Mouse (Mus musculus) heart, adult 11 months (tissue): ENCODE results near the gene Krt27.
A peak's percentile ranks its signal among the peaks of the same experiment; 100 is the strongest.

Experiments
- DNase-seq: peaks from one replicate; pipeline ENCODE4 v3.0.0; 2022

The Krt27 gene

DNA sequence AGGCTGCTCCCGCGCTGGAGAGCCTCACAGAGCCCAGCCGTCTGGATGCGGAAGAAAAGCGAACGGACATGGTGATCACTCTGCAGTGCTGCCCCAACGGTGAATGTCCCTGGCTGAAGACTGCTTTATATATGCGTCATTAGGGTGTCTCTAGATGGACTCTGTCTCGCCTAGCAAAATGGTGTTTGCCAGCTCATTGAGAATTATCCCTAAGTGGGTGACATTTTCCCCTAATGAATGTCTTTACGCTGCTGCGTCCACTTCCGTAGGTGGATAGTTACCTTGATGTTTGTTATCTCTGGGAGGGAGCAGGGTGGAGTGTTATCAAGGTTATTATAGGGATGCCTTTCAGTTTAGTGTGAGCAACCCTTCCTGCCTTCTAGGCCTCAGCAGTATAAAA lies at the start of gene Krt27:
Krt27 (minus strand) TSS at position 101 of the 400 bp plus-strand sequence.
- DNase-seq, result peak; percentile 71

DNA sequence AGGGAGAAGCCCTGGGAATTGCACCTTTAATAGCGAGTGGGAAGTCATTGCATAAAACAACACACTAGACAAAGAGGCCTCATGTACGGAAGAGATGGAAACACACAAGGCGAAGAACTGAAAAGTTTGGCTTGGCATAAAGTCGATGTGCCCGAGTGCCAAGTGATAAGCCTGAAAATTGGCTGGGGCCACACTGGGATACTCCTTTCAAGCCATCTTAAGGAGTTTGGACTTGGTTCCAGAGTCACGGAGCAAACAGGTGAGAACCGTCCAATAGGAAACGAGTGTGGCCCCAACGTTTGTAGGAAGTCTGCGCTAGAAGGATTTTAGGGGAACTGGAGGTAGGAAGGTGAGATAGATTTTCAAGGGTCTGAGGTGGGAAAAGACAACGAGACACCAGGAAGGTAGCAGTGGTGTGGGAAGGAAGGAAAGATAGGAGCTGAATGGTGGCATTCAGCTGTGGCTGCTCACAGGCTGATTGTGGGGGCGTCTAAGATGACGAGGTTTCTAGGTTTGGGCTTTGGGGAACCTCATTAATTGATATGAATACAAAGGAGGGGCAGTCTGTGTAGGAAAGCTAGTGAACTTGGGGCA lies 49.1 kb upstream of the Krt27 start:
- peak; percentile 60 for DNase-seq

DNA sequence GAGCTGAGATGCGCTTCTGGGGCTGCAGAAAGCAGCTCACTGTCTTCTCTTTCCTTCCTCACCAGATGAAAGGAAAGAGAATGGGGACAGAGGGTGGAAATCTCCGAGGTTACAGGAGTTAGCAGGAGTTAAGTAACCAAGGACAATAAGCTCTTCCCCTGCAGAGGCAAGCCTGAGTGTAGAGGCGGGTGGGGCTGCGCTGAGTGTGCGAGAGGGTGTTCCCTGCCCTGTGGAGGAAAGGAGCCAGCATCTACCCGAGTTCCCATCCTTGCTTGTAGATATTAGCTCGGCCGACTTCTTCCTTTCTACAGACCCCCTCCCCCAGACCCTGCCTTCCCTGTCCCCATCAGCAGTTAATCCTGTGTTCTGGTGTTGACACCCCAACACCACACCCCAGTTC lies 47.9 kb upstream of the Krt27 start:
- peak; percentile 72 for DNase-seq

DNA sequence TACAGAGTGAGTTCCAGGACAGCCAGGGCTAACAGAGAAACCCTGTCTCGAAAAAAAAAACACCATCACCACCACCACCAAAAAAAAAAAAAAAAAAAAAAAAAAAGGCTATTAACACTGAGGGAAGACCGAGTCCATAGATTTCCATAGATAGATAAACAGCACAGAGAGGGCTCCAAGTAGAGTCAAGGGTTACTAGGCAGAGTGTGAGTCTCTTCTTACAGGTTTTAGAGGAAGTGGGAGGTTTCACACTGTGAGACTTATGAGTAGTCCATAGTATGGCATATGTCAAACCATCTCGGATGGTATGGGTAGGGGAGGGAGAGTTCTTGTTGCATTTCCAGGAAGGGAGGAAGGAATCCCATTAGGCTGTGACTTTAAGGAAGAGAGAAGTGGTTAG lies 47.2 kb upstream of the Krt27 start:
- DNase-seq, result peak; percentile 14

DNA sequence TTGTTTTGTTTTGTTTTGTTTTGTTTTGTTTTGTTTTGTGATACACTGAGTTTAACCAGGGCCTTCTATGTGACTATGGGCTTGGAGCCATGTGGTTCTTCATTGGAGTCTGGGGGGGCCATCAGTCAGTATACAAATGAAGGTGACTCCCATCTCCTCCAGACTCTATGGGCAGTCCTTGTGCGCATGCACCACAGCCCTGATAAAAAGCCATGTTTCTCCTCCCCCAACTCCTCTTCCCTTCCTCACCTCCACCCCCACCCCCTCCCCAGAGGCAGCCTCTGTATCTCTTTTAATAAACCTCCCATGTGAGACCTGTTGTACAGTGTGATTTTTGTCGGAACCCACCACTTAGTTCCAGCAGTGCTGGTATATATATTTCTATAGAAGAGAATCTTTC lies 45.8 kb upstream of the Krt27 start:
- no peak for DNase-seq

DNA sequence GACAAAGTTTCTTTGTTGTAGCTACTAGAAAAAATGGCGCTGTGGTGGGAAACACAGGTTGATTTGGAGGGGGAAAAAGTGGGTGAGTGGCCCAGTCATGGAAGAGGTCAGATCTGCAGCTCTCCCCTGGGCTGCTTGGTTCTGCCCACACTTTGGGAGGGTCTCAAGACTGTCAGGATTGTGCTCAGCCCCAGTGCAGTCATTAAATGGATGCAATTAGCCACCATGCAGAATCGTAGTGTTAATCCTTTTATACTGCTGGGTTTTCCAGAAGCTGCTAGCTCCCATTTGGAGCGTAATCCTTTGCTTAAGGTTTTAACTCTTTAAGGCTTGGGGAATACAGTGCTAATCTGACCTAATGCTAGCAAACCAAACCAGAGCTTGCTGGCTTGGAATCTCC lies 45.1 kb upstream of the Krt27 start:
- peak; percentile 19 for DNase-seq

DNA sequence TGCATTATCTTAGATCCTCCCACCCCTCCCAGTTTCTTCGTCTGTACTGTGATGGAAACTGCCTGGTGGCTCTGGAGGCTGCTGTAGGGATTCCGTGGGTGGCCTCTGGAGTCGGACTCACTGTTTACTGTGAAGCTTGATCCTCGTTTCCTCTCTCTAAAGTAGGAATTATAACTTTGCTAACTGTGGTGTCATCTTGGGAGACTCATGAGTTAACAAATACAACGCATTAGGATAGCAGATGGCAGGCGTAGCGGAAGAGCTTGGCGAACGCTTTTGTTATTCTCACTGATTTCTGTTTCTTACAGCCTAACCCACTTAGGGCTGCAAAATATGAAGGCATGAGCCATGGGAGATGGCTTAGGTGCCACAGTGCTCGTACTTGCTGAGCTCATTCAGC lies 41.6 kb upstream of the Krt27 start:
- DNase-seq, result peak; percentile 34

DNA sequence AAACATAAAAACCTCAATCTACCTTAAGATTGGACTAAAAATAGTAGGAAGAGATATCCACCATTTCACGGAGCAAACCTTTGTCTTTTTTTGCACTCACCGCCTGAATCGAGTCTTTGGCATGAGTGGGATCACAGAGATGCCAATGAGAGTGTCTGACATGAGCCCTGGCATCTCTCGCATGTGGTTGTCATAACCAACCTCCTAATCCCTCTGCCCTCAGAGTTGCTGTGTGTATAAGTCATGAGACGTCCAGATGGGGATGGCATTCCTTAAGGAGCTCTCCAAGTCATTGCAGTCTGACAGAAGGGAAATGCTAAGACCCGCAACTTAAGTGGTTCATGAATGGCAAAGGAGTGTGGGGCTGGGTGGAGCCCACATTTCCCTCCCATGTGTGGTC lies 40.5 kb upstream of the Krt27 start:
- peak; percentile 52 for DNase-seq

DNA sequence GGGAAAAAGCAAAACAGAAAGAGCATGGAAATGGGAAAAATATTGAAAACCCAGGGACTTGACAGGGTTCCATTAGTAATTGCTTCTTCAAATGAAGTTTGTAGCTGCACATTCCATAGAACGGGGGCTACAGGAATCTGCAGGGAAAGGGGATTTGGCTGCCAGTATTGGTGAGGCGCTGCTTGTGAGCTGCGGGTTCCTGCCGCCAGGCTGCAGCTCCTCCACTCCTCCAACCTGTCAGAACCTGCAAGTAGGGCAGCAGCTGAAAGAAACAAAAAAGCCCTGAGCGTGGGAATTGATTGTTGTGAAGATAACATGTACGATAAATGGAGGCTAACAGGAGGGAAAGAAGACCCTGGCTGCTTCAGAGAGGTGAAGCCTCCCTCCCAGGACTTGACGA lies 40.0 kb upstream of the Krt27 start:
- peak; percentile 55 for DNase-seq

DNA sequence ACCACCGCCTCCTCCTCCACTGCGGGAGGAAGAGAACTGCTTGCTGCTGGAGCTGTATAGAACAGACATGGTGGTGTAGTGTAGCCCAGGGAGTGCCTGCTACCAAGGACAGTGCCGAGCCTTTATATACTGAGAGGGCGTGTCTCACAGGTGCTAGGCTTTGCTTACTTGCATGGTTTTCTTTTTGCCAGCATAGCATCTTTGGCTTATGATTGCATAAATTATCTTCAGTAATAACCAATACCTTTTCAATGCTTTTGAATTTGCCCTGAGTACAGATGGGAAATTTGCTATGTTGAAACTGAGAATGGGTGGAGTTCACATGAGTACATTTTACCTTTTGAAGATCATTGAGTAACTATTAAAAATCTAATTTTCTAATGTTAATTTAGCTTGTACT lies 38.4 kb upstream of the Krt27 start, which contains the start of gene Krt10:
Krt10 (minus strand) TSS at position 101 of the 400 bp plus-strand sequence.
- no peak for DNase-seq

DNA sequence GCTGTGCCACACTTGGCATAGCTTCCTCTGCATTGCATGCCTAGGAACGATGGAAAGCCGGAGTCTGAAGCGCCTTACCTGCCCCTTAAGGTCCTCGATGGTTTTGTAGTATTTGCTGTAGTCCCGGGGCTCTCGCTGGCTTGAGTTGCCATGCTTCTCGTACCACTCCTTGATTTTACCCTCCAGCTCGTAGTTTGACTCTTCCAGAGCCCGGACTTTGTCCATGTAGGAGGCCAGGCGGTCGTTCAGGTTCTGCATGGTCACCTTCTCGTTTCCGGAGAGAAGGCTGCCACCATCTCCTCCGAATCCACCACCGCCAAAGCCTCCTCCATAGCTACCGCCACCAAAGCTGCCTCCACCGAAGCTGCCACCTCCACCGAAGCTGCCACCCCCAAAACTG lies 37.8 kb upstream of the Krt27 start:
- peak; percentile 84 for DNase-seq

DNA sequence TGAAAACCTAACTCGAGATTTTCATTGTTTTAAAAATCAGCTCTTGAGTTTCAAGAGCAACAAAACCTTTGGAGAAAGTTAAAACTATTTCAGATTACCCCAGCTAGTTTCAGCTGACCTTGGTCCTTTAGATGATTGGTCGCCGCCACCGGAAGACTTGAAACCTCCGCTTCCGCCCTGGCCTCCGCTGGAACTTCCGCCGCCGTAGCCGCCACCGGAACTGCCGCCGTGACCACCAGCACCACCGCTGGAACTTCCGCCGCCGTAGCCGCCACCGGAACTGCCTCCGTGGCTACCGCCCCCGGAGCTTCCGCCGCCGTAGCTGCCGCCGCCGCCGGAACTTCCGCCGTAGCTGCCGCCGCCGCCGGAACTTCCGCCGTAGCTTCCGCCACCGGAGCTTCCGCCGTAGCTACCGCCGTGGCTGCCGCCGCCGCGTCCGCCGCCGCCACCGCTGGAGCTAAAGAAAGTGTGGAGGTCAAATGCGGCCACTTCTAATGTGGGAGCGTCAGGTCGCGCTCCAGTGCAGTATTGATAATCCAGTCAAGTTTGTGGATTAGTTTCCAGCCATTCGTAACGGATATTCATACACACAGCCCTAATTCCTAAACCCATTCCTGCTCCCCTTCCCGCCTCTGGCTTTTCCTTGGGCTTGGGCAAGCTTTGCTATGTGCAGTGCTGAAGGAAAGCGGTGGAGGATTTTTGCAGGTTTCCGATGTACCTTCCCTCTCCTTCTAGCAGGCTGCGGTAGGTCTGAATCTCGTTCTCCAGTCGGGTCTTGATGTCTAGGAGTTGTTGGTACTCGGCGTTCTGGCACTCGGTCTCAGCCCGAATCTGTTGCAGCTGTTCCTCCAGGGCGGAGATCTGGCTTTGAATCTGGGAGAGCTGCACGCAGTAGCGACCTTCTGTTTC lies 35.2 kb upstream of the Krt27 start:
- peak; percentile 99 for DNase-seq

DNA sequence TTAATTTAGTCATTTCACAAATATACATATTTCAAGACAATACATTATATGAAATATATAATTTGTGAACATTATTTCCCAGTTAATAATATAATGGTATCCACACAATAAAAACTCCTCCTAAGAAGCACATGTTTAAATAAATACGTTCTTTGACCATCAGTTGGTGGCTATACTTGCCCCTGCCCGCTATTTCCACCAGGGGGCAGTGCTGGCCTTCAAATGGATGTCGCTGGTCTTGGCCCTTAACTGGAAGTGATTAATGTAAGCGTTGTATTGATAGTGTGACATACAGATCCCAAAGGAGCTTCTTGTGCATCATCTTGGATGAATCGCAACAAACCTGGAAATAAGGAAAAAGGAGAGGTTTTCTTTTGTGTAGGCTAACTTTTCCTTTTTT lies 28.7 kb upstream of the Krt27 start:
- DNase-seq, result peak; percentile 92

DNA sequence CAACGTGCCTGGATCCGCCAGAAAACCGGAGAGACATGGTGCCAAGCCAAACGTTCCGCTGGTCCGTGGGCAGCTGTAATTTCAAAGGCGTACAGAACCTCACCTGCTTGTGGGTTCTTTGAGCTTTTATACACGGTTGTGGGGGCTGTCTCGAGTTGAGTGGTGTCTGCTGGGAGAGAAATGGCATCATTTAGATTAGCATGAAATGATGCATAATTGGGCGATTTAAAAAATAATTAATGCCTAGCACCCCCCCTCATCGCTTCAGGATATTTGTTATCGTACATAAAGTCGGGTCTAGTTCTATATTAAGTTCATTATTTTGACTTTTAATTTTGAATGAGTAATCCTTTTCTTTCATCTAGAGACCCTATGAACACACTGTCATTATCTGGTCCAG lies 23.9 kb upstream of the Krt27 start, which contains the start of gene Krt28:
Krt28 (minus strand) TSS at position 101 of the 400 bp plus-strand sequence.
- DNase-seq, result no peak

DNA sequence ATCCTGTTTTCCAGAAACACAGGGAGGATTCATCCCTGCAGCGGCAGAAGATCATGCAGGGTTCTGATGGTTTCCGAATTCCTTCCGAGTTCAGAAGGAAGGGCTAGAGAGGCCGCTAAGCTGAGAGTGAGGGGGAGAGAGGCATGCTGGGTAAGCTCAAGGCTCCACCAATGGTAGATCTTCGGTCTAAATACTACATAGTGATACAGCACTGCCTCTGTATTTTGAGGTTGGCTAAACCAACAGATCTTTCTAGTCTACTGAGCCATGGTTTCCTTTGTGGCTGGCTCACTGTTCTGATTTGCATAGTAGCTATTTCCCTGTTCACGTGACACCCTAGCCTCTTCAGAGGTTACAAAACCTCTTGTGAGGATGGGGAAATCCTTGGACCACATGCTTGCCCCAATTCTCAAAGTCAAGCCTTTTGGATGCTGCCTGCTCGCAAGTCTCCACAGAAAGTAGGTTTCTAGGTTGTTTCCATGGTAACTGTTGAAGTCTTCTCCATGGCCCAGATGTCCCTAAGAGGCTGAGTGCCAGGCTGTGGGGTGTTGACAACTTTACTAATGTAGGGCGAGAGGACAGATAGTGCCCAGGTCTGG lies 19.0 kb upstream of the Krt27 start:
- peak; percentile 70 for DNase-seq

DNA sequence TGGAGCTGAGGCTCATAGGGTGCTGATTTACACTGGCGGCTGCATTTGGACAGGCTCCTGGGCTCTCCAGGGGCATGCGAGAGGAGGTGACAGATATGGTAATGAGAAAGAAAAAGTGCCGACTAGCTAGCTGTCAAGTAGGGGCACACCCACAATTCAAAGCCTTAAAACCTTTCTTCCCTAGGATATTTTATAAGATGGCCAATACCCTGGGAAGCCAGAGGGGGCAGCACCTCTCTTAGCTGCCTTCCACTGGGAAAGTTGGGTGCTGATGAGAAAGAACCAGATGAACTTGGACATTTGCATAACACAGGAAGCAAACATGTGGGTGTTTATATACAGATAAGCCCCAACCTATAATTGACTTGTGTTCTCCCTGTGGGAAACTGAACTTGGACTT lies 18.3 kb upstream of the Krt27 start:
- DNase-seq, result peak; percentile 77

DNA sequence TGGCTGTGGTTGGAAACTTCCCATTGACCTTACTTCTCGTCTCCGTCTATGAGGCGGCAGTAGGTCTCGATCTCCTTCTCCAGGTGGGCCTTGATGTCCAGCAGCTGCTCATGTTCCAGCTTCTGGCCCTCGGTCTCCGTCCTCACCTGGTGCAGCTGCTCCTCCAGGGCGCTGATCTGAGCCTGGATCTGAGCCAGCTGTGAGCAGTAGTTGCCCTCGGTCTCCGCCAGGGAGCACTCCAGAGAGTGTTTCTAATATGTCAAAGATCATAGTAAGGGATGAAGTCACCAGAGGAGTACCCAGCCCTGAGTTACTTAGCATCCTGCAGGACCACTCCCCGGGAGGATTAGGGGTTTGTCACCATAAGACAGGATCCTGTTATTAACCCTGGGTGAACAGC lies 15.9 kb upstream of the Krt27 start:
- DNase-seq, result peak; percentile 74

DNA sequence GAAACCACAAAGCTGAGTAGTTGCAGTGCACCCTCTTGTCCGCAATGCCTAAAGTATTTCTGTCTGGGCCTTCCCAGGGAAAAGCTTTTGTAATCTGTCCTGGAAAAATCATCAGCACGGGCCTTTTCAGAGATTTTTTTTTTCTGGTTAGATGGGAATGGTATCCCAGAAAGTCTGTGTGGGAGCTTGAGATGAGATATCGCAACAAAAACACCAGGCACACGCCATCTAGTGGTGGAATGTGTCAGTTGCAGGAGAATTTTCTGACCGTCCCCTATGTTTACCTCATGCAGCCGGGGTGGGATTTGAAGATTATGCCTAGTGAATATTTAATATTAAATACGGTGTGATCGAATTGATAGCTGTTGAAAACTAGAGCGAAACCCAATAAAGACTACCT lies 13.5 kb upstream of the Krt27 start:
- DNase-seq, result peak; percentile 72

DNA sequence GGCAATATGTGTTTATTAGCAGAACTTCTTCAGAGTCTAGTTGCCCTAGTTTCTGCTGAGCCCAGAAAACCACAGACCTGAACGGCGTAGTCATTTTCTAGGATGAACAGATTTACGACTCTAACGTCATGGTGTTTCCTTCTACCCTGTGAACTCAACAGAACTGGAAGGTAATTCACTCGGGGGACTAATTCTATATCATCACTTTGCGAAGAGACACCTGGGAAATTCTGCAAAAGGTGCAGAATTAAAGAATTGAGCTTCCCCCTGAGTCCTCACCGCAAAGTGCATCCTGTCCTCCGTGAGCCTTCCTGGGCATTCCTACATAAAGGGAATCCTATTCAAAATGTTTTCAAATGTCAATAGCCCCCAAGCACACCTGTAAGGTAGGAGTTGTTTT lies 10.5 kb upstream of the Krt27 start:
- peak; percentile 53 for DNase-seq

DNA sequence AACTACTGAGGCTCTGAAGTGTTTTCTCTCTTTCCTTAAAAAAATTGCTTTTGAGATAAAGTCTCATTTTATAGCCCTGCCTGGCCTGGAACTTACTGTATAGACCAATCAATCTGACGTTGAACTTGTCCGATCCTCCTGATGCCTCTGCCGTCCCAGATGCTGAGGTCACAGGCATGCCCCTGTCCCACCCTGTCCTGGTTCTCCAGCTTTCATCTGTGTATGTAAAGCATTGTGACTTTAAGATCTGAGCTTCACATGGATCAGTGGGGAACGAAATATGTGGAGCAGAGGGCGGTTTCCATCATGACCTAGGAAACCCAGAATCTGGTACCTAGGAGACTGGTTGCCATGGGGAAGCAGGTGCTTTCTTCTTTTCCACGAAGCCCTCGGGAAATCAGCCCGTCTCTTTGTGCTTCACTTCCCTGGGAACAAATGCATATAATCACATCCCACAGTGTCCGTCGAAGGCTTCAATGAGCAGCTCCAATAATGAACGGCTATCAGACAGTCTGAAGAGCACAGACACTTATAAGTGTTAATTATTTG lies 11.5 kb downstream of the Krt27 start:
- DNase-seq, result peak; percentile 60

DNA sequence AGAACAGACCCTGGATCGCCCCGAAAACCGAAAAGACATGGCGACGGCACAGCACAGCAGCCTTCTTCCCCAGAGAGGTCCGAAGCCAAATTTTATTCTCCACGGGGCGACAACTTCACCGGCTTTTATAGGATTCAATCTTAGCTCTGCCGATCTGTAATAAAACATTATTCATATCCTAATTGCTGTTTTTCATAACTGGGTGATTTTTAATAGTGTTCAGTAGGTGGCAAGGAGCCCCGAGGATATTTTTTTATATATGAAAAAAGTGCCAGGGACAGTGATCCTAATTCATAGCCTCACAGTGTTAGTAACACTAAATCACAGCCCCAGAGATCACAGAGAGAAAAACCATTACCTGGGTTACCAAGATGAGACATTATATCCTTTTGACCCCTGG lies 13.0 kb downstream of the Krt27 start, which contains the start of gene Krt26:
Krt26 (minus strand) TSS at position 101 of the 400 bp plus-strand sequence.
- DNase-seq, result no peak

DNA sequence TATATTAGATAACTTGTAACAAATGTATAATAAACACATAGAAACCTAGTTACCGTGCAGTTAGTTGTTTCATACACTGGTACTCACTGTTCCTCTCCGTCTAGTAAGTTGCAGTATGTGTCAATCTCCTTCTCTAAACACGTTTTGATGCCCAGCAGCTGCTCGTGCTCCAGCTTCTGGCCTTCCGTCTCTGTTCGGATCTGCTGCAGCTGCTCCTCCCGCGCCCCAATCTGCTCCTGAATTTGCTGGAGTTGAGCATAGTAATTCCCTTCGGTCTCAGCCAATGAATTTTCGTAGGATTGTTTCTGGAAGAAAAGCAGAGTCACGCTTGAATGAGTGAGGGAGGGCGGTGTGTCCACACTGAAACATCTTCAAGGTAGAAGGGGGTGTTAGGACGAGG lies 17.5 kb downstream of the Krt27 start:
- DNase-seq, result peak; percentile 41

DNA sequence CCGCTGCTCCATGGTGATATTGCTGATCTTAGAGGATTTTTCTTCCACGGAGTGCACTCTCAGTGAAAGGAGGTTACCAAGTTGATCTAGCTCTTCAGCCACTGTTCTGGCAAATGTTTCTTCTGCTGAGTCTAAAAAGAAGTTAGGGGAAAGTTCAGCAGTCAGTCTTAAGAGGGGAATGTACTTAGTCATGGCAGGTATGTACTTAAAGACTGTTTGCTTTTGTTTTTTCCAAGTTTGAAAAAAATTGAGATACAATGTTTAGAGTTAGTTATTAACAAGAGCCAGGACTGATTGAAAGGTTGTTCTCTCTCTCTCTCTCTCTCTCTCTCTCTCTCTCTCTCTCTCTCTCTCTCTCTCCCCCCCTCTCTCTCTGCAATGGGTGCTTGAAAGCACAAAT lies 21.2 kb downstream of the Krt27 start:
- peak; percentile 23 for DNase-seq
